In genomic region chr1:179516941-179517712, GRCm38 (mm10) we compare ENCODE assay signal across 8 mouse cellular contexts. TPM values are rescaled to one million over a fixed set of nuclear protein-coding genes. Genes with fewer than 3 reads are reported as not detected.
A peak's percentile ranks its signal among the peaks of the same experiment; 100 is the strongest.
DNase-seq lines count a peak whose midpoint lies in the region; ATAC-seq lines count a peak whose summit lies in the region.

No protein-coding gene starts in this region.

- H3K4me2 ChIP-seq in forebrain, embryonic 14.5 days (ENCODE audit: low read length) = peak overlapping the region; percentile 96
- peak overlapping the region; percentile 95 for H3K4me2 ChIP-seq in kidney, embryonic 14.5 days (replicated peaks; ENCODE audit: low read depth, low read length)
- H3K4me2 ChIP-seq in stomach, embryonic 14.5 days (replicated peaks; ENCODE audit: low read depth, low read length) = peak overlapping the region; percentile 83

- ATAC-seq in forebrain, embryonic 14.5 days = peak; percentile 68
- ATAC-seq in kidney, embryonic 14.5 days (ENCODE audit: low FRiP score, low TSS enrichment) = peak; percentile 76
- ATAC-seq in stomach, embryonic 14.5 days (ENCODE audit: insufficient number of reproducible peaks, insufficient read depth, low FRiP score, low read depth) = peak; percentile 61; the same call in 1 of the 2 replicates

- H3K79me2 ChIP-seq in macrophage (ENCODE audit: inconsistent target) = peaks cover 39% of the 10 kb centered on the region; the same call in 1 of the 2 replicates

- no peaks in the 10 kb centered on the region for H3K36me3 ChIP-seq in forebrain, embryonic 14.5 days (ENCODE audit: control insufficient read depth, insufficient read depth, low read length)
- H3K36me3 ChIP-seq in kidney, embryonic 14.5 days (ENCODE audit: control insufficient read depth, insufficient read depth, low read length) = no peaks in the 10 kb centered on the region
- no peaks in the 10 kb centered on the region for H3K36me3 ChIP-seq in macrophage (ENCODE audit: inconsistent target)
- no peaks in the 10 kb centered on the region for H3K36me3 ChIP-seq in stomach, embryonic 14.5 days (ENCODE audit: control insufficient read depth, insufficient read depth, low read length)

- H3K4me3 ChIP-seq in forebrain, embryonic 14.5 days (ENCODE audit: low read depth, low read length) = peak overlapping the region; percentile 67
- H3K4me3 ChIP-seq in kidney, embryonic 14.5 days (ENCODE audit: low read length) = peak overlapping the region; percentile 80
- peak overlapping the region; percentile 68 for H3K4me3 ChIP-seq in macrophage (ENCODE audit: inconsistent target)
- peak overlapping the region; percentile 69 for H3K4me3 ChIP-seq in stomach, embryonic 14.5 days (ENCODE audit: low read depth, low read length)

- no peak overlapping the region for H3K27ac ChIP-seq in forebrain, embryonic 14.5 days (ENCODE audit: low read depth, low read length)
- H3K27ac ChIP-seq in kidney, embryonic 14.5 days (ENCODE audit: low read depth, low read length) = no peak overlapping the region
- H3K27ac ChIP-seq in macrophage = 0 out of 2 replicates have a peak overlapping the region, but pooled peaks have one; percentile 0
- peak overlapping the region; percentile 28; the same call in 1 of the 2 replicates for H3K27ac ChIP-seq in stomach, embryonic 14.5 days (ENCODE audit: low read length)

- peak; percentile 7 for DNase-seq in spleen, adult 12 weeks (ENCODE audit: low spot score)
- no peak for DNase-seq in spleen, postnatal 14 days (ENCODE audit: low spot score in 2 of 2)
- peak; percentile 34 for DNase-seq in c-Kit-positive CD71-positive TER-119-positive erythroid progenitor cells, embryonic 14.5 days (ENCODE audit: low spot score)
- peak; percentile 24 for DNase-seq in forebrain, embryonic 14.5 days (ENCODE audit: low spot score)
- DNase-seq in urinary bladder, adult 18-20 months (ENCODE audit: low spot score in 2 of 2) = no peak

- 0 out of 2 replicates have a peak, but pooled peaks cover 2% of the 10 kb centered on the region for H3K4me1 ChIP-seq in forebrain, embryonic 14.5 days (ENCODE audit: control insufficient read depth, insufficient read depth, low read length)
- H3K4me1 ChIP-seq in kidney, embryonic 14.5 days (ENCODE audit: control insufficient read depth, insufficient read depth, low read length) = 0 out of 2 replicates have a peak, but pooled peaks cover 4% of the 10 kb centered on the region
- 0 out of 2 replicates have a peak, but pooled peaks cover 4% of the 10 kb centered on the region for H3K4me1 ChIP-seq in stomach, embryonic 14.5 days (ENCODE audit: control insufficient read depth, insufficient read depth, low read length)

- H3K9me3 ChIP-seq in forebrain, embryonic 14.5 days (replicated peaks; ENCODE audit: control insufficient read depth, low read length) = no peaks in the 10 kb centered on the region
- no peaks in the 10 kb centered on the region for H3K9me3 ChIP-seq in kidney, embryonic 14.5 days (ENCODE audit: control insufficient read depth, low read length)
- H3K9me3 ChIP-seq in stomach, embryonic 14.5 days (ENCODE audit: control insufficient read depth, low read depth, low read length) = no peaks in the 10 kb centered on the region

- H3K27me3 ChIP-seq in forebrain, embryonic 14.5 days (replicated peaks; ENCODE audit: control insufficient read depth, insufficient read depth, low read length) = no peaks in the 10 kb centered on the region
- no peaks in the 10 kb centered on the region for H3K27me3 ChIP-seq in kidney, embryonic 14.5 days (ENCODE audit: control insufficient read depth, insufficient read depth, low read length)
- H3K27me3 ChIP-seq in stomach, embryonic 14.5 days (ENCODE audit: control insufficient read depth, insufficient read depth, low read length) = no peaks in the 10 kb centered on the region

- under 1% methylated on average over 21 of the region's 21 CpGs for WGBS in forebrain, embryonic 14.5 days
- 1% methylated on average over 21 of the region's 21 CpGs for WGBS in kidney, embryonic 14.5 days
- under 1% methylated on average over 20 of the region's 21 CpGs for WGBS in macrophage (ENCODE audit: missing documents)
- WGBS in stomach, embryonic 14.5 days = 2% methylated on average over 21 of the region's 21 CpGs

- peak overlapping the region; percentile 79 for H3K9ac ChIP-seq in forebrain, embryonic 14.5 days (ENCODE audit: low read length)
- peak overlapping the region; percentile 67 for H3K9ac ChIP-seq in kidney, embryonic 14.5 days (ENCODE audit: low read depth, low read length)
- H3K9ac ChIP-seq in stomach, embryonic 14.5 days (replicated peaks; ENCODE audit: low read depth, low read length) = peak overlapping the region; percentile 76

RNA-seq across cellular contexts. Expression of gene Smyd3, which starts 0.7 kb away (rescaled TPM):
- polyA plus RNA-seq in forebrain, embryonic 14.5 days (2014; fragmentation: Nextera tagmentation; extraction: Ambion mirVana) = 18.2 and 26.1 TPM in 2 replicates
- 19.9 and 21.5 TPM in 2 replicates for polyA plus RNA-seq in kidney, embryonic 14.5 days (2014; fragmentation: Nextera tagmentation; extraction: Ambion mirVana)
- 100 to 1,000 TPM in 4 of 26 experiments, 10 to 100 TPM in 22; 19.4 to 132 (median 49.4) TPM for total RNA-seq in macrophage (2018; cell fraction: chromatin; rRNA removed)
- total RNA-seq in macrophage (2018; cell fraction: cytosol; rRNA removed) = 10 to 100 TPM in 6 of 26 experiments, 1 to 10 TPM in 20; 4.7 to 11.6 (median 8.5) TPM
- 100 to 1,000 TPM in 1 of 26 experiments, 10 to 100 TPM in 24, 1 to 10 TPM in 1; 6.6 to 107 (median 32.7) TPM for total RNA-seq in macrophage (2018; cell fraction: nucleus; rRNA removed)
- polyA plus RNA-seq in macrophage (2018) = 3.7 to 6.1 TPM (median 5.1 TPM) in 3 replicates
- polyA plus RNA-seq in stomach, embryonic 14.5 days (2014; fragmentation: Nextera tagmentation; extraction: Ambion mirVana) = 22.9 and 24.0 TPM in 2 replicates

RNA-seq across cellular contexts. Expression of gene Tfb2m, which starts 28.9 kb away (rescaled TPM):
- 37.2 and 45.7 TPM in 2 replicates for polyA plus RNA-seq in forebrain, embryonic 14.5 days (2014; fragmentation: Nextera tagmentation; extraction: Ambion mirVana)
- polyA plus RNA-seq in kidney, embryonic 14.5 days (2014; fragmentation: Nextera tagmentation; extraction: Ambion mirVana) = 28.6 and 39.9 TPM in 2 replicates
- 10 to 100 TPM in 11 of 26 experiments, 1 to 10 TPM in 14, under 1 TPM in 1; 0.76 to 31.6 (median 9.5) TPM for total RNA-seq in macrophage (2018; cell fraction: chromatin; rRNA removed)
- total RNA-seq in macrophage (2018; cell fraction: cytosol; rRNA removed) = 10 to 100 TPM in 12 of 26 experiments, 1 to 10 TPM in 14; 6.2 to 17.5 (median 8.8) TPM
- total RNA-seq in macrophage (2018; cell fraction: nucleus; rRNA removed) = 10 to 100 TPM in 8 of 26 experiments, 1 to 10 TPM in 18; 2.6 to 18.3 (median 8.0) TPM
- polyA plus RNA-seq in macrophage (2018) = 15.8 to 18.1 TPM (median 16.3 TPM) in 3 replicates
- polyA plus RNA-seq in stomach, embryonic 14.5 days (2014; fragmentation: Nextera tagmentation; extraction: Ambion mirVana) = 31.7 and 34.5 TPM in 2 replicates

RNA-seq across cellular contexts. Expression of gene Cnst, which starts 29.0 kb away (rescaled TPM):
- polyA plus RNA-seq in forebrain, embryonic 14.5 days (2014; fragmentation: Nextera tagmentation; extraction: Ambion mirVana) = 23.3 and 28.1 TPM in 2 replicates
- 7.7 and 14.1 TPM in 2 replicates for polyA plus RNA-seq in kidney, embryonic 14.5 days (2014; fragmentation: Nextera tagmentation; extraction: Ambion mirVana)
- 10 to 100 TPM in 20 of 26 experiments, 1 to 10 TPM in 6; 3.1 to 52.1 (median 33.1) TPM for total RNA-seq in macrophage (2018; cell fraction: chromatin; rRNA removed)
- total RNA-seq in macrophage (2018; cell fraction: cytosol; rRNA removed) = 10 to 100 TPM in 5 of 26 experiments, 1 to 10 TPM in 21; 2.6 to 11.7 (median 9.1) TPM
- total RNA-seq in macrophage (2018; cell fraction: nucleus; rRNA removed) = 10 to 100 TPM in 21 of 26 experiments, 1 to 10 TPM in 5; 3.2 to 35.8 (median 24.2) TPM
- 6.0 to 6.8 TPM (median 6.3 TPM) in 3 replicates for polyA plus RNA-seq in macrophage (2018)
- 15.7 and 17.1 TPM in 2 replicates for polyA plus RNA-seq in stomach, embryonic 14.5 days (2014; fragmentation: Nextera tagmentation; extraction: Ambion mirVana)

Comparison
In these comparisons a context has a peak if more than half of its experiments do, and no peak if none do; other contexts are left out.
1. DNase-seq: peak in spleen, adult 12 weeks (single experiment), c-Kit-positive CD71-positive TER-119-positive erythroid progenitor cells, embryonic 14.5 days (single experiment) and forebrain, embryonic 14.5 days (single experiment); none in spleen, postnatal 14 days (0 of 2) and urinary bladder, adult 18-20 months (0 of 2).
2. H3K27ac ChIP-seq: peak in macrophage (single experiment) and stomach, embryonic 14.5 days (single experiment); none in forebrain, embryonic 14.5 days (single experiment) and kidney, embryonic 14.5 days (single experiment).
3. Peak in every context shown above with its lines, with median percentiles within 50 percentile points of each other: ATAC-seq, H3K4me2 ChIP-seq, H3K4me3 ChIP-seq and H3K9ac ChIP-seq.